ENCODE assay signal across 8 mouse cellular contexts in the genomic region with DNA sequence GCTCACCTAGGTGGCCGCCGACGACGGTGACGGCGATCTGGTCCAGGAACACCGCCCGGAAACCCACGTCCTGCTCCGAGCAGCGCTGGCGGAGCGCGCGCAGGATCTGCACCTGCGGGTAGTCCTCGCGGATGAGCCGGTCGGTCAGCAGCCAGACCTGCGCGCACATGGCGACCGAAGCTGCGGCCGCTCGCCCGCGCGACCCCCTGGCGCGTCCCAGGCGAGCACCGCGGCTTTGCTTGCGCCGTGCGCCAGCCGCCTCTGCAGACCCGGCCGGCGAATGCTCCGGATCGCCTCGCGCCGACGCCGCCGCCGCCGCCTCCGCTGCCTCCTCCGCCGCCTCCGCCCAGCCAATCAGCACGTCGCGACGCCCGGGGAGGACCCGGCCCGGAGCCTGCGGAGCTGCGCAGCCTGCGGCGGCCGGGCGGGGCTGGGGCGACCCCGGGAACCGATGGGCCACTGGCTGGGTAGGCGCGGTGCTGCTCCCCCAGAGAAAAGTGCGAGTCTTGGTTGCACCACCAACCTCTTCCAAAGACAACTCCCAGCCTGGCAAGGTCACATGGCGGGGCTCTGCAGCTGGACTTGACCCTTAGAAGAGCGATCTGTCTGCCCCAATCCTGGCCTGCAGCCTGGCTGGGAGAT. TPM values are rescaled to one million over a fixed set of nuclear protein-coding genes. Genes with fewer than 3 reads are reported as not detected.
DNase-seq lines count a peak whose midpoint lies in the region; ATAC-seq and TF ChIP-seq lines count a peak whose summit lies in the region.

A gene (minus strand): TSS at position 338 of the 642 bp plus-strand sequence.

- H3K4me3 ChIP-seq in hindbrain, embryonic 10.5 days = peak within 1 kb of the TSS; percentile 72
- H3K4me3 ChIP-seq in lung, embryonic 14.5 days (ENCODE audit: low read depth, low read length) = peak within 1 kb of the TSS; percentile 57

- H3K9ac ChIP-seq in lung, embryonic 14.5 days = peak within 1 kb of the TSS; percentile 54

- peak; percentile 69 for DNase-seq in MN1 (ENCODE audit: low spot score)
- peak; percentile 84 for DNase-seq in cerebellum, adult 9-11 months
- peak; percentile 30 to 64 for DNase-seq in frontal cortex, postnatal 10 days (ENCODE audit: low spot score in 2 of 2)
- peak; percentile 80 for DNase-seq in hindbrain, embryonic 10.5 days (ENCODE audit: low spot score)
- peak; percentile 38 for DNase-seq in layer of hippocampus, adult 9-11 months
- peak; percentile 79 for DNase-seq in lung, embryonic 14.5 days
- peak; percentile 24 for DNase-seq in ovary, postnatal 10 days (ENCODE audit: low spot score)
- DNase-seq in thymus, postnatal 0 days (ENCODE audit: low spot score) = peak; percentile 59

- TF ChIP-seq CTCF in lung, embryonic 14.5 days (IDR thresholded peaks at IDR 0.05; ENCODE audit: low read depth) = no peak

- WGBS in hindbrain, embryonic 10.5 days = under 1% methylated on average over 77 of the region's 77 CpGs
- under 1% methylated on average over 77 of the region's 77 CpGs for WGBS in lung, embryonic 14.5 days

- peak within 1 kb of the TSS; percentile 88 for H3K4me2 ChIP-seq in lung, embryonic 14.5 days

- H3K36me3 ChIP-seq in hindbrain, embryonic 10.5 days = no peaks in the 10 kb centered on the region
- no peaks in the 10 kb centered on the region for H3K36me3 ChIP-seq in lung, embryonic 14.5 days (ENCODE audit: insufficient read depth)

- peaks cover 13% of the 10 kb centered on the region for H3K4me1 ChIP-seq in hindbrain, embryonic 10.5 days (replicated peaks)
- no peaks in the 10 kb centered on the region for H3K4me1 ChIP-seq in lung, embryonic 14.5 days (ENCODE audit: insufficient read depth)

- peak; percentile 91 for ATAC-seq in lung, embryonic 14.5 days (ENCODE audit: insufficient read depth)

- H3K27ac ChIP-seq in hindbrain, embryonic 10.5 days = peak within 1 kb of the TSS; percentile 86
- no peak within 1 kb of the TSS for H3K27ac ChIP-seq in lung, embryonic 14.5 days (ENCODE audit: low read depth)

- peaks cover 46% of the 10 kb centered on the region for H3K27me3 ChIP-seq in hindbrain, embryonic 10.5 days (ENCODE audit: insufficient read depth, poor library complexity, severe bottlenecking)
- H3K27me3 ChIP-seq in lung, embryonic 14.5 days (ENCODE audit: insufficient read depth, low read length) = peaks cover 24% of the 10 kb centered on the region

- no peaks in the 10 kb centered on the region for H3K9me3 ChIP-seq in hindbrain, embryonic 10.5 days
- no peaks in the 10 kb centered on the region for H3K9me3 ChIP-seq in lung, embryonic 14.5 days (ENCODE audit: low read depth, low read length)

RNA-seq across cellular contexts. Expression of the gene that starts here (rescaled TPM):
- polyA plus RNA-seq in hindbrain, embryonic 10.5 days (2016; fragmentation: Nextera tagmentation; extraction: Ambion mirVana) = 3.6 and 4.6 TPM in 2 replicates
- polyA plus RNA-seq in lung, embryonic 14.5 days (2014; fragmentation: Nextera tagmentation; extraction: Ambion mirVana) = 1.3 and 1.5 TPM in 2 replicates
- polyA plus RNA-seq in thymus, postnatal 0 days (2015; fragmentation: Nextera tagmentation; extraction: Ambion mirVana) = 0.21 and 0.25 TPM in 2 replicates

Comparison
In these comparisons a context has a peak if more than half of its experiments do, and no peak if none do; other contexts are left out.
1. Peak in DNase-seq in thymus, postnatal 0 days; RNA of the gene not detected or under 1 TPM.
2. DNase-seq: peak in every context shown above with its lines; median percentile 84 in cerebellum, adult 9-11 months; 80 in hindbrain, embryonic 10.5 days; 79 in lung, embryonic 14.5 days; 69 in MN1; 59 in thymus, postnatal 0 days; 47 in frontal cortex, postnatal 10 days; 38 in layer of hippocampus, adult 9-11 months; 24 in ovary, postnatal 10 days.